Mouse (Mus musculus) ES-E14 (cell line): ENCODE results near the gene Rabep1.

Experiments
- CHD2 ChIP-seq: IDR thresholded peaks from 2 replicates; pipeline ENCODE4 v1.6.1; 2014; ENCODE audit warnings: mild to moderate bottlenecking, low read depth, low read length, inconsistent platforms
- HCFC1 ChIP-seq: IDR thresholded peaks from 2 replicates; pipeline ENCODE4 v1.6.1; 2012; ENCODE audit warnings: low read length, inconsistent platforms, borderline replicate concordance; ENCODE audit not compliant: insufficient read depth
- MAFK ChIP-seq: IDR thresholded peaks from 2 replicates; pipeline ENCODE4 v1.6.1; 2014; ENCODE audit warnings: mild to moderate bottlenecking, low read depth, low read length, inconsistent platforms; ENCODE audit not compliant: insufficient read depth
- ZNF384 ChIP-seq: IDR thresholded peaks from 2 replicates; pipeline ENCODE4 v1.6.1; 2012; ENCODE audit warnings: low read depth, low read length, inconsistent platforms

GRCm38 (mm10) chr11:70865223-70865622, 20.6 kb downstream of the Rabep1 start:
- TF ChIP-seq ZNF384 (no peak), MAFK (no peak), HCFC1 (no peak), CHD2 (no peak)
